26 mouse cellular contexts compared by ENCODE assay signal in genomic region chr6:53643481-53643880, GRCm38 (mm10).
DNase-seq lines count a peak whose midpoint lies in the region; ATAC-seq and TF ChIP-seq lines count a peak whose summit lies in the region.
"Had no signal": no experiment of that assay in that cellular context is flagged by ENCODE, and none has a peak within 500 bp of the region (broad histone marks: within the 10 kb centered on the region; RNA-seq: fewer than 3 reads in every experiment).

No protein-coding gene starts in this region.

- no peak for TF ChIP-seq RAD21 in CH12.LX (IDR thresholded peaks at IDR 0.05; ENCODE audit: low read depth, low read length)

- H3K4me3 ChIP-seq in forebrain, embryonic 13.5 days: no peak overlapping the region
- no peak overlapping the region for H3K4me3 ChIP-seq in forebrain, postnatal 0 days (ENCODE audit: low read depth, low read length)
- H3K4me3 ChIP-seq in limb, embryonic 13.5 days: no peak overlapping the region
- H3K4me3 ChIP-seq in limb, embryonic 10.5 days: no peak overlapping the region
- H3K4me3 ChIP-seq in CH12.LX (replicated peaks in 1 of 3; ENCODE audit: low read depth in 2 of 3, low read length in 2 of 3, poor library complexity in 1 of 3): no peak overlapping the region
- H3K4me3 ChIP-seq: embryonic facial prominence, embryonic 10.5 days; embryonic facial prominence, embryonic 13.5 days; erythroblast, embryonic 14.5 days; heart, embryonic 12.5 days; heart, embryonic 15.5 days; hindbrain, embryonic 10.5 days had no signal

- ATAC-seq in forebrain, embryonic 13.5 days: 0 out of 2 replicates have a peak, but pooled peaks have one; percentile 17
- ATAC-seq in forebrain, postnatal 0 days: no peak
- ATAC-seq in limb, embryonic 13.5 days (ENCODE audit: low FRiP score, low read depth): no peak
- no peak for ATAC-seq in megakaryocyte-erythroid progenitor cell, adult 5-6 weeks (replicated peaks; ENCODE audit: low FRiP score, low TSS enrichment, poor library complexity, severe bottlenecking)
- ATAC-seq: activated CD4-positive, CD25-positive, alpha-beta regulatory T cell, adult 4 months; intestine, postnatal 0 days had no signal

- peaks cover 50% of the 10 kb centered on the region for H3K4me1 ChIP-seq in forebrain, embryonic 13.5 days
- peaks cover 10% of the 10 kb centered on the region; the same call in 1 of the 2 replicates for H3K4me1 ChIP-seq in forebrain, postnatal 0 days (ENCODE audit: insufficient read depth)
- H3K4me1 ChIP-seq in limb, embryonic 13.5 days: peaks cover 55% of the 10 kb centered on the region
- H3K4me1 ChIP-seq in limb, embryonic 10.5 days: peaks cover 25% of the 10 kb centered on the region
- H3K4me1 ChIP-seq in CH12.LX (ENCODE audit: control insufficient read depth in 1 of 2, insufficient read depth in 2 of 2): peaks cover 19 to 44% of the 10 kb centered on the region in 2 experiments
- H3K4me1 ChIP-seq: heart, embryonic 12.5 days had no signal

- no peaks in the 10 kb centered on the region for H3K27me3 ChIP-seq in forebrain, embryonic 13.5 days
- no peaks in the 10 kb centered on the region for H3K27me3 ChIP-seq in forebrain, postnatal 0 days (ENCODE audit: insufficient read depth, low read length)
- H3K27me3 ChIP-seq in limb, embryonic 13.5 days: no peaks in the 10 kb centered on the region
- H3K27me3 ChIP-seq in limb, embryonic 10.5 days (ENCODE audit: low read depth, poor library complexity, severe bottlenecking): peaks cover 5% of the 10 kb centered on the region; the same call in 1 of the 2 replicates
- no peaks in the 10 kb centered on the region for H3K27me3 ChIP-seq in CH12.LX (replicated peaks)
- H3K27me3 ChIP-seq: embryonic facial prominence, embryonic 13.5 days; heart, embryonic 12.5 days; heart, embryonic 15.5 days had no signal

- 37% methylated on average over 5 of the region's 5 CpGs for WGBS in forebrain, embryonic 13.5 days
- 24% methylated on average over 5 of the region's 5 CpGs for WGBS in forebrain, postnatal 0 days
- WGBS in limb, embryonic 13.5 days: 73% methylated on average over 5 of the region's 5 CpGs
- WGBS in limb, embryonic 10.5 days: 84% methylated on average over 5 of the region's 5 CpGs

- peak overlapping the region; percentile 86 for H3K27ac ChIP-seq in forebrain, embryonic 13.5 days
- no peak overlapping the region for H3K27ac ChIP-seq in forebrain, postnatal 0 days (ENCODE audit: low read depth, low read length)
- H3K27ac ChIP-seq in limb, embryonic 13.5 days: peak overlapping the region; percentile 22; the same call in 1 of the 2 replicates
- no peak overlapping the region for H3K27ac ChIP-seq in limb, embryonic 10.5 days
- H3K27ac ChIP-seq in CH12.LX (ENCODE audit: insufficient read depth, low read depth): peak overlapping the region; percentile 82
- H3K27ac ChIP-seq: embryonic facial prominence, embryonic 10.5 days; embryonic facial prominence, embryonic 13.5 days; heart, embryonic 15.5 days; hindbrain, embryonic 10.5 days; hindbrain, embryonic 14.5 days had no signal

- H3K36me3 ChIP-seq in forebrain, embryonic 13.5 days (ENCODE audit: poor library complexity, severe bottlenecking): no peaks in the 10 kb centered on the region
- no peaks in the 10 kb centered on the region for H3K36me3 ChIP-seq in forebrain, postnatal 0 days (ENCODE audit: insufficient read depth)
- H3K36me3 ChIP-seq in limb, embryonic 13.5 days: 0 out of 2 replicates have a peak, but pooled peaks cover 5% of the 10 kb centered on the region
- no peaks in the 10 kb centered on the region for H3K36me3 ChIP-seq in limb, embryonic 10.5 days
- H3K36me3 ChIP-seq in CH12.LX (replicated peaks in 1 of 2; ENCODE audit: control insufficient read depth in 1 of 2, insufficient read depth in 1 of 2, low read length in 1 of 2): no peaks in the 10 kb centered on the region
- H3K36me3 ChIP-seq: embryonic facial prominence, embryonic 10.5 days; embryonic facial prominence, embryonic 13.5 days; heart, embryonic 15.5 days; hindbrain, embryonic 10.5 days had no signal

- no peak for TF ChIP-seq EP300 in CH12.LX (IDR thresholded peaks at IDR 0.05; ENCODE audit: low read length)

- in situ Hi-C loops in CH12.LX (cut with MboI; ENCODE audit: low pct_ligation_motif_present, low pct_unique_long_range_greater_than_20kb, low sequenced_read_pairs): loop anchor here (25.0 kb wide), 1 partner anchor 131 kb away; no protein-coding TSS in a partner anchor

- dilution Hi-C loops in CH12.LX (cut with MboI; ENCODE audit: extremely low pct_ligation_motif_present, extremely low pct_unique_long_range_greater_than_20kb, low sequenced_read_pairs): no loop called here

- no peaks in the 10 kb centered on the region for H3K79me2 ChIP-seq in CH12.LX (replicated peaks; ENCODE audit: control insufficient read depth, extremely low read depth, insufficient read depth, poor library complexity, severe bottlenecking)

- TF ChIP-seq POLR2A in CH12.LX (IDR thresholded peaks at IDR 0.05; ENCODE audit: low read depth, low read length): no peak
- no peak for TF ChIP-seq POLR2A in brain, embryonic 14.5 days (IDR thresholded peaks at IDR 0.05; ENCODE audit: borderline replicate concordance, extremely low read depth, insufficient read depth, insufficient read length, poor library complexity, severe bottlenecking)

- H3K9ac ChIP-seq in forebrain, embryonic 13.5 days: no peak overlapping the region
- H3K9ac ChIP-seq in forebrain, postnatal 0 days: no peak overlapping the region
- no peak overlapping the region for H3K9ac ChIP-seq in limb, embryonic 13.5 days
- no peak overlapping the region for H3K9ac ChIP-seq in CH12.LX (ENCODE audit: insufficient read depth, low read depth)
- H3K9ac ChIP-seq: embryonic facial prominence, embryonic 13.5 days; heart, embryonic 12.5 days; heart, embryonic 15.5 days; hindbrain, embryonic 14.5 days had no signal

- no peak for TF ChIP-seq CTCF in forebrain, postnatal 0 days (IDR thresholded peaks at IDR 0.05; ENCODE audit: low read depth)
- no peak for TF ChIP-seq CTCF in CH12.LX (conservative IDR thresholded peaks at IDR 0.05 in 1 of 2, IDR thresholded peaks at IDR 0.05 in 1 of 2; ENCODE audit: low read depth in 2 of 2, low read length in 2 of 2)
- TF ChIP-seq CTCF in brain, embryonic 14.5 days (IDR thresholded peaks at IDR 0.05; ENCODE audit: borderline replicate concordance, extremely low read depth, insufficient read depth, insufficient read length): no peak

- H3K4me2 ChIP-seq in forebrain, embryonic 13.5 days: peak overlapping the region; percentile 51; the same call in 1 of the 2 replicates
- no peak overlapping the region for H3K4me2 ChIP-seq in forebrain, postnatal 0 days (ENCODE audit: low read depth)
- H3K4me2 ChIP-seq in limb, embryonic 13.5 days (replicated peaks): no peak overlapping the region
- 0 out of 2 replicates have a peak overlapping the region, but pooled peaks have one; percentile 30 for H3K4me2 ChIP-seq in CH12.LX (ENCODE audit: insufficient read depth, low read depth, poor library complexity, severe bottlenecking)
- H3K4me2 ChIP-seq: embryonic facial prominence, embryonic 13.5 days; heart, embryonic 12.5 days; heart, embryonic 15.5 days; hindbrain, embryonic 14.5 days had no signal

- no peak for DNase-seq in forebrain, postnatal 0 days
- no peak for DNase-seq in limb, embryonic 10.5 days (ENCODE audit: low spot score)
- no peak for DNase-seq in CH12.LX (ENCODE audit: extremely low read depth)
- peak; percentile 71 for DNase-seq in brain, embryonic 14.5 days (ENCODE audit: low read depth)
- DNase-seq in gastrocnemius, adult 18-20 months (ENCODE audit: low spot score): no peak
- DNase-seq: adrenal gland, adult 8-10 months; adrenal gland, postnatal 25 days; B cell, adult 2 months; embryo, embryonic 11 days; gastrocnemius, postnatal 25 days; heart, adult 18-20 months; heart, postnatal 10 days; heart, postnatal 36 days; kidney, adult 2 months had no signal

- H3K9me3 ChIP-seq in forebrain, embryonic 13.5 days (replicated peaks): no peaks in the 10 kb centered on the region
- no peaks in the 10 kb centered on the region for H3K9me3 ChIP-seq in forebrain, postnatal 0 days (ENCODE audit: low read length)
- no peaks in the 10 kb centered on the region for H3K9me3 ChIP-seq in limb, embryonic 13.5 days
- H3K9me3 ChIP-seq in limb, embryonic 10.5 days (replicated peaks): no peaks in the 10 kb centered on the region
- H3K9me3 ChIP-seq in CH12.LX (replicated peaks; ENCODE audit: low read length): no peaks in the 10 kb centered on the region
- H3K9me3 ChIP-seq: embryonic facial prominence, embryonic 10.5 days; embryonic facial prominence, embryonic 13.5 days; heart, embryonic 12.5 days; heart, embryonic 15.5 days; hindbrain, embryonic 10.5 days had no signal

TF ChIP-seq in CH12.LX, 34 proteins besides CTCF, POLR2A, EP300 and RAD21:
- TF ChIP-seq ZKSCAN1 (IDR thresholded peaks at IDR 0.05; ENCODE audit: borderline replicate concordance, low read depth, low read length) (no peak), NELFE (IDR thresholded peaks at IDR 0.05; ENCODE audit: low read depth, low read length) (no peak), MEF2A (IDR thresholded peaks at IDR 0.05; ENCODE audit: borderline replicate concordance, low read depth, low read length) (no peak), MXI1 (IDR thresholded peaks at IDR 0.05; ENCODE audit: low read depth, low read length) (no peak), ZNF384 (IDR thresholded peaks at IDR 0.05; ENCODE audit: low read depth, low read length) (no peak), RCOR1 (conservative IDR thresholded peaks at IDR 0.05; ENCODE audit: low read depth, low read length) (no peak), UBTF (IDR thresholded peaks at IDR 0.05; ENCODE audit: low read depth, low read length) (no peak), NRF1 (IDR thresholded peaks at IDR 0.05; ENCODE audit: low read depth, low read length) (no peak), USF1 (IDR thresholded peaks at IDR 0.05; ENCODE audit: low read depth, low read length) (no peak), TBP (conservative IDR thresholded peaks at IDR 0.05; ENCODE audit: low read depth, low read length) (no peak), GABPA (IDR thresholded peaks at IDR 0.05; ENCODE audit: insufficient replicate concordance, low read depth, low read length) (no peak), MYC (IDR thresholded peaks at IDR 0.05; ENCODE audit: low read depth, low read length) (no peak), POLR2AphosphoS2 (IDR thresholded peaks at IDR 0.05; ENCODE audit: low read depth, low read length) (no peak), JUND (conservative IDR thresholded peaks at IDR 0.05; ENCODE audit: low read depth, low read length) (no peak), E2F4 (IDR thresholded peaks at IDR 0.05; ENCODE audit: insufficient replicate concordance, low read depth, low read length) (no peak), MAZ (IDR thresholded peaks at IDR 0.05; ENCODE audit: low read depth, low read length) (no peak), CHD1 (IDR thresholded peaks at IDR 0.05; ENCODE audit: low read depth, low read length) (no peak), CHD2 (IDR thresholded peaks at IDR 0.05; ENCODE audit: low read length) (no peak), TCF12 (IDR thresholded peaks at IDR 0.05; ENCODE audit: low read depth, low read length) (no peak), ELF1 (IDR thresholded peaks at IDR 0.05; ENCODE audit: low read depth, low read length) (no peak)

Comparison
In these comparisons a context has a peak if more than half of its experiments do, and no peak if none do; other contexts are left out.
1. H3K27ac ChIP-seq: peak in forebrain, embryonic 13.5 days (single experiment), limb, embryonic 13.5 days (single experiment) and CH12.LX (single experiment); none in forebrain, postnatal 0 days (single experiment) and limb, embryonic 10.5 days (single experiment).
2. H3K4me2 ChIP-seq: peak in forebrain, embryonic 13.5 days (single experiment) and CH12.LX (single experiment); none in forebrain, postnatal 0 days (single experiment) and limb, embryonic 13.5 days (single experiment).